Mouse (Mus musculus) induced T-regulatory cell, adult 2 months (primary cell): ENCODE measurements at regions not wholly inside any gene's neighbourhood (a gene's known extent, or its start where the extent isn't known, plus 50 kb on each side); places are given as distances from the start of the nearest gene placed in this dataset.

Source experiments
- DNase-seq: peaks from one replicate; pipeline ENCODE4 v3.0.0-alpha.2; 2012; ENCODE audit warnings: low read depth

DNA sequence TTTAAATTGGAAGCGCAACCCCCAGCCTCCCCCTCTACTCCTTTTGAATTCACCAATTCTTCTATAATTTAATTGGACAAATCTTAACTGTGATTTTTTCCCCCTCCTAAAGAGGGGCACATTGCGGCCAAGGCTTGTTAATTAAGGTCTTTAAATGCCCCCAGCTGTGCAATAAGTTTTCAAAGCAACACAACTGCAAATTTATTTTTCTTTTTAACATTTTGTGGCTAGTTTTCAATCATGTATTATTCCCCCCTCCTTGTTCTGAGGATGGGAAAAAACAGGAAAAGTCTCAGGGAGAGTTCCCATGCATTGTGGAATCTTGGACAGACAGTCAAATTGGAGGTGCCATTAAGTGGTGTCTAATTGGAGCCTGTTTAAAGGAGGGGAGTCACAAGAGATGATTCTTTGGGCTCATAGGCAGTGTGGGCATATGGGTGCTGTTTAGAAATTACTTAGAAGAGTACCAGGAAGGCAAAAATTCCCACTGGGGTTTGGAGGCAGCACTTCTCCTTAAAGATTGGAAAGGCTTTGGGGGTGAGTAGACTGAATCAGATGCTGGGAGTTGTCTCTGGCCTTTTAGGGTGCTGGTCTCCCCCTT is 281.9 kb upstream of the Sall1 start:
- DNase-seq = no peak

DNA sequence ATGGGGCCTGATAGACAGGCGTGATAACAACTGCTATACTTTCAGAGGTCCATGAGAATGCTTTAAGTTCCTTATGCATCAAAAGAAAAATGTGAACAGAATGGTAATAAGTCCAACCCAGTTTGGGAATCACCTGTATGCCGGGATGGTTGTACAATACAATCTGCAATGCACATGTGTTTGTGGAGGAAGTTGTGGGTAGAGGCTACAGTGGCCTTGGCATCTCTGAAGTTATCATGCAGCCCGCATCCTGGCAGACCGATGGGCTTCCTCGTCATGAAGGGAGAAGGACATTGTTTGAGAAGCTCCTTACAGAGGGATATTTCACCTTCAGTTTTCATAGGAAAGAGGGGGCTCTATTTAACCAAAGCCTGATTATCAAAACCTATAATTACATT is 281.3 kb upstream of the Sall1 start:
- no peak for DNase-seq

- no peak for DNase-seq
Measured at GRCm38 (mm10) chr8:89324462-89325247, 280.7 kb upstream of the Sall1 start.

GRCm38 (mm10) chr8:89317514-89318289 is 273.7 kb upstream of the Sall1 start:
- no peak for DNase-seq

GRCm38 (mm10) chr8:89316566-89317175 is 272.7 kb upstream of the Sall1 start:
- no peak for DNase-seq

- no peak for DNase-seq
Measured at GRCm38 (mm10) chr8:89314907-89315306, 270.9 kb upstream of the Sall1 start.

GRCm38 (mm10) chr8:89310696-89311214 is 266.8 kb upstream of the Sall1 start:
- DNase-seq = no peak

GRCm38 (mm10) chr8:89309591-89309990 is 265.6 kb upstream of the Sall1 start:
- DNase-seq = no peak

GRCm38 (mm10) chr8:89308950-89309349 is 265.0 kb upstream of the Sall1 start:
- DNase-seq = no peak

GRCm38 (mm10) chr8:89308532-89308931 is 264.6 kb upstream of the Sall1 start:
- no peak for DNase-seq

DNA sequence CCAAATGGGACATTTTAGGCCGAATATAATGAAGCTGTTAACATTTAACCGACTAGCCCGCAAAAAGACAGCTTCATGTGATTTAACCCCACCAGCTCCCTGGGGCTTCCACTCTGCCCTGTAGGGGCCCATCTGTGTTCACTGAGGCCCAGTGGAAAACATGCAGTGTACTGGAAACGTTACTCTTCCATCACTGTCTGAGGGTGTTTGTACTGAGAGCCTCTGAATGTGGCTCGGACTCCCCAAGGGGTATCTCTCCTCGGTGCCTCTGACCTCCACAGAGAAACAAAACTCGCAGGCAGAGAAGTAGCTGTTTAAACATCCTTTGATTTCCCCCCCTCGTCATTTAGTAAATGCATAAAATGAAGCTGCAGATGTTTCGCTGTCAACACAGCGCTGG is 263.6 kb upstream of the Sall1 start:
- no peak for DNase-seq

DNA sequence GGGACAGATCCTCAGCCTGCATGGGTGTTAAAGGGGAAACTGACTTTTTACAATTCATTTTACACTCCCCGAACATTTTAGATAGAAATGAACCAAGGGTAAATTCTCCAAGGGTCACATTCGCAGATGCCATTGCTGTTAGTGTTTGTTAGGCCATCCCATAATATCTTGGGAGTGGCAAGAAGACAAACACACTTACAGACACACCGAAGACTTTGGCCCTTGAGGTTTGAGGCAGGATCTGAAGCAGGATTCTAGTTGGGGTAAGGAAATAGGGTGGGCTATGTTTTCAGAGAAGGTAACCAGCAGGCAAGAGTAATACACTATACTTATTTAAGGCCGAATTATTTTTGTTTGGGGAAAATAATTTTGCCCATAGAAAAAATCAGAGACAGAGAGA is 263.1 kb upstream of the Sall1 start:
- no peak for DNase-seq

DNA sequence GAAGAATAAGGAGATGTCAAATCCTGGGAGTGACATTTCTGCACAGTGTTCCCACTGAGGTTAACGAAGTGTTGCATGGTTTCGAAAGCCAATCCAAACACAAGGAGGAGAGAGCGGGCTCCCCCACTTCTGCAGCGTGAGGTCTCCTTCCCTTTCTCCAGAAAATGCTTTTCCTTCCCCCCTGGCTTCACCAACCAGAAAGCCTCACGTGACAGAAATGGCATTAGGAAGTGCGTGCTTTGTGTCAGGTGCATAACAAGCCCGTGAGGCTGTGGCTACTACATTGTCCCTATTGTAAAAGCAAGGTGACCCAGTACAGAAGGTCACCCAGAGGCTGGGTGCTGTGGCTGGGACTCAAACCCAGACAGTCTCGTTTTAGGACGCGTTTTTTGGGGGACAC is 260.2 kb upstream of the Sall1 start:
- DNase-seq = no peak

GRCm38 (mm10) chr8:89303326-89303725 is 259.4 kb upstream of the Sall1 start:
- DNase-seq = no peak

GRCm38 (mm10) chr8:89299637-89300036 is 255.7 kb upstream of the Sall1 start:
- DNase-seq = no peak

GRCm38 (mm10) chr8:89295686-89296085 is 251.7 kb upstream of the Sall1 start:
- no peak for DNase-seq

GRCm38 (mm10) chr8:89289017-89289416 is 245.1 kb upstream of the Sall1 start:
- no peak for DNase-seq

DNA sequence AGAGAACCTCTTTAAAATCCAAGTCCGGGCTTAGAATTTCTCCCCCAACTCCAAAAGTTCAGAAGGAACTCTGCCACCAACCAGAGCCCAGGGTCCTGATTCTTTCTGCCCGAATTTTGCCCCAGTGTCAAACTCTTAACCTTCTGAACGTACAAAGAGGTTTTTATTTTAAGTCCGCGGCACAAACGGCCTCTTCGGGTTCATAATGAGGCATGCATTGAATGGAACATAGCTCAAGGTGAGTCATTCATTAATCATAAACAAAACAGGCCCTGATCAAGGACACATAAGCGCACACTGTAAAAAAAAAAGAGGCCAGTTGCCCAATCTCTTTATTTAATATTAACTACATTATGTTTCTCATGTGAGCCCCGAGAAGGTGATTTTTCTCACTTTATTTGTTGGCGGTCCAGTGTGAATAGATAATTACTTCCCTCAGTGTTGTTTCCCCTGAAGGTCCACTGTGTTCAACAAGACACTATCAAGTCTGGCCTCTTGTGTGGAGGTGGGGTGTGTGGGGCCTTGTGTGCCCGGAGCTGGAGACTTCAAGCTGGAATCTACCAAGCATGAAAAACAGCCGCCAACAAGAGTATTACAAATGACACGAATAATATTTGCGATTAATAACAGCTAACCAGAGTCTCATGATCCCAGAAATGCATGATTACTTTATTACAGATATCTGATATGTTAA is 241.1 kb upstream of the Sall1 start:
- no peak for DNase-seq

DNA sequence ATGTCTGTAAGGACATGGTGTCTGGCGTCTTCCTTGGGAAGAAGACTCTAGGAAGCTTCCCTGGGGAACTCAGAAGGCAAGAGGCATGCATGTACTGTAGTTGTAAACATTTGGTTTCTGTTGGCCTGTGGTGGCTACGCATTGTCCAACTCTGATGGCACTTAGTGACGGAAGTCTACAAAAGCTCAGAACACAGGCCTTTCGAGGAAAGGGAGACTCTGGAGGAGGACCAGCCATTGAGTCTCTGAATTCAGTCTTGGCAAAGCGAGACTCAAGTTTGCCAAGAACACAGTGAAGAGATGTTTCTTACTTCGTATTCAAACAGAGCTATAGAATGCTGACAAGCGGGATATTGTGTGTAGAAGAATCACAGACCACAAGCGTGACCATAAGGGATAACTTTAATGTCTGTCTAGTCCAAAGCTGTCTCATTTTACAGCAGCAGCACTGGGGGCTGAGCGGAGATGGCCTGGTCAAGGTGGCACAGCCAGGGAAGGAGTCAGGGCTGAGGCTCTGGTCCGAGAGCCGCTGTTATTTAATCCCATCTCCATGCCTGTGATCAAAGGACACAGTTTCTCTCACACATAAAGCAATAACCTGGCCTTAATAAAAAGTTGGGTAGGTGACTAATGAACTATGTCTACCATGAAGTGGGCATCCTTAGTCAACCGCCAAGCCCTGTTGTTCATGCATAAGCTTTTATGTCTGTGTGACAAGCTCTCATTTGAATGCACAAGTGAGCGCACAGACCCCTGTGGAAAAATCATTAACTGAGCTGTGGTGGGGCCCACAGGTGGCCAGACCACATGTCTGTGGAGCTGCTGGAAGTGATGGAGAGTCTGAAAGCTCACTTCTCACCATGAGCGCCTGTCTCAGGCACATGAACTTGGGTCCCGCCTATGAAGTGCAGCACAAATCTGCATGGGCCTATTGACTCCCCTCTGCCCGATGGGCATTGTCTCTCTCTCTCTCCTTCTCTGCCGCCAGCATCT is 239.4 kb upstream of the Sall1 start:
- DNase-seq = no peak

- no peak for DNase-seq
Measured at GRCm38 (mm10) chr8:89279844-89280243, 235.9 kb upstream of the Sall1 start.

DNA sequence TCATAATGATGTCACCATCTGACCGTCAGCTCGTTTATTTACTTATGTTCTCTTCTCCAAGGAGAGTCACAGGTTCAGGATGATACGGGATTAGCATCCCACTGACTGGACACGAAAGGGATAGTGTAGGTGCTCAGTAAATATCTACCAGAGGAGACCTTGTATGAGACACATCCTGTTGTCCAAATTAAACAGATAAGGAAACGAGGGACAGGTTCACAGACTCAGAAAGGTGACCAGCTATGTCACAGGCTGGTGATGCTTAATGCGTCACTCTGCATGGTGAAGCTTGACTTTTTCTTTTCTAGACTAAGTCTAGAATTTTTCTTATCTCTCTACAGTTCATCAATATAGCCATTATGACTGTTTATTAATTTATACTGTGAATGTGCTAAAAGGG is 235.2 kb upstream of the Sall1 start:
- no peak for DNase-seq
